Mouse (Mus musculus) gastrocnemius, postnatal 14 days (tissue): Measurements from ENCODE around the gene Gm49322. TPM values are rescaled to one million over a fixed set of nuclear protein-coding genes. Genes with fewer than 3 reads are reported as not detected.
"Not testable (repeated sequence)": the region's sequence is repeated elsewhere in the genome, so short reads cannot be mapped to it uniquely, and the experiment has no call there.

Experiments used
- DNase-seq: peaks from one replicate; pipeline ENCODE4 v3.0.0; 2021; ENCODE audit warnings: mixed read lengths
- intact Hi-C: fragments of 180-260 bp; cut with DNase I; formaldehyde crosslinking; loops from one replicate; pipeline ENCODE4 v1.15.1; 2025; ENCODE audit warnings: low total_unique reads
- total RNA-seq, 2 experiments: library from RNA; stranded (reverse); gene quantifications; 2 replicates each; pipeline ENCODE4 v1.2.3; 2021

The Gm49322 gene
- total RNA-seq, 2 experiments from 2014 or later, result 0.18 to 0.27 TPM

- intact Hi-C loops, result no loop called here
- peak; percentile 63 for DNase-seq
Observed at GRCm38 (mm10) chr10:80627685-80628084, 21.9 kb downstream of the Gm49322 start.

- intact Hi-C loops, result no loop called here
- DNase-seq, result no peak
Observed at GRCm38 (mm10) chr10:80628925-80629324, 23.1 kb downstream of the Gm49322 start.

GRCm38 (mm10) chr10:80635345-80635744, 29.5 kb downstream of the Gm49322 start:
- intact Hi-C loops, result no loop called here
- no peak for DNase-seq

GRCm38 (mm10) chr10:80646936-80647335, 41.1 kb downstream of the Gm49322 start:
- no peak for DNase-seq
- intact Hi-C loops, result no loop called here

- intact Hi-C loops, result loop anchor here (5.0 kb wide), 1 partner anchor 42 kb away; no protein-coding TSS in a partner anchor
- DNase-seq, result not testable (repeated sequence)
Observed at GRCm38 (mm10) chr10:80649910-80650309, 44.1 kb downstream of the Gm49322 start.

GRCm38 (mm10) chr10:80650392-80650791, 44.6 kb downstream of the Gm49322 start:
- intact Hi-C loops, result loop anchor here (5.0 kb wide), 1 partner anchor 42 kb away; no protein-coding TSS in a partner anchor
- no peak for DNase-seq

- intact Hi-C loops, result loop anchor here (5.0 kb wide), 1 partner anchor 39 kb away; no protein-coding TSS in a partner anchor
Observed at GRCm38 (mm10) chr10:80653156-80653720, 47.4 kb downstream of the Gm49322 start.

GRCm38 (mm10) chr10:80654866-80655265, 49.0 kb downstream of the Gm49322 start:
- intact Hi-C loops, result loop anchor here (5.0 kb wide), 1 partner anchor 37 kb away; no protein-coding TSS in a partner anchor
- no peak for DNase-seq

More at GRCm38 (mm10) chr10:80653156-80653720, 47.4 kb downstream of the Gm49322 start:
- no peak for DNase-seq

GRCm38 (mm10) chr10:80655406-80656129, 49.7 kb downstream of the Gm49322 start:
- no peak for DNase-seq
- intact Hi-C loops, result no loop called here

- intact Hi-C loops, result no loop called here
- peak; percentile 98 for DNase-seq
Observed at GRCm38 (mm10) chr10:80656130-80656862, 50.5 kb downstream of the Gm49322 start.

- intact Hi-C loops, result no loop called here
- no peak for DNase-seq
Observed at GRCm38 (mm10) chr10:80656863-80657623, 51.2 kb downstream of the Gm49322 start, which contains the start of gene Btbd2. Btbd2 (minus strand) TSS chr10:80657071.

- intact Hi-C loops, result no loop called here
- DNase-seq, result no peak
Observed at GRCm38 (mm10) chr10:80658194-80658840, 52.5 kb downstream of the Gm49322 start.

- no peak for DNase-seq
- intact Hi-C loops, result no loop called here
Observed at GRCm38 (mm10) chr10:80658841-80659202, 53.0 kb downstream of the Gm49322 start.

GRCm38 (mm10) chr10:80659213-80659612, 53.4 kb downstream of the Gm49322 start:
- intact Hi-C loops, result no loop called here
- peak; percentile 72 for DNase-seq

- intact Hi-C loops, result no loop called here
- DNase-seq, result peak; percentile 56
Observed at GRCm38 (mm10) chr10:80661149-80661548, 55.3 kb downstream of the Gm49322 start.

GRCm38 (mm10) chr10:80663485-80664196, 57.8 kb downstream of the Gm49322 start:
- no peak for DNase-seq
- intact Hi-C loops, result no loop called here

GRCm38 (mm10) chr10:80664197-80665015, 58.6 kb downstream of the Gm49322 start:
- DNase-seq, result peak; percentile 93
- intact Hi-C loops, result no loop called here

- intact Hi-C loops, result no loop called here
- DNase-seq, result peak; percentile 87
Observed at GRCm38 (mm10) chr10:80665016-80665380, 59.2 kb downstream of the Gm49322 start.
